Mouse (Mus musculus) embryonic facial prominence, embryonic 10.5 days (tissue): ENCODE measurements around the gene Gm44511. TPM values are rescaled to one million over a fixed set of nuclear protein-coding genes. Genes with fewer than 3 reads are reported as not detected.

Experiments
- DNase-seq: peaks from one replicate; pipeline ENCODE4 v3.0.0-alpha.2; 2017; ENCODE audit warnings: low spot score
- H3K27ac ChIP-seq: fragments of 300-500 bp; sonication (generic); replicated peaks from 2 replicates; pipeline ENCODE4 v1.5.1; 2016; ENCODE audit warnings: mild to moderate bottlenecking
- H3K27me3 ChIP-seq: fragments of 300-500 bp; sonication (generic); replicated peaks from 2 replicates; pipeline ENCODE4 v1.6.1; 2016; ENCODE audit warnings: low read depth, mild to moderate bottlenecking; ENCODE audit not compliant: poor library complexity, severe bottlenecking
- H3K36me3 ChIP-seq: fragments of 300-500 bp; sonication (generic); replicated peaks from 2 replicates; pipeline ENCODE4 v1.6.1; 2016; ENCODE audit warnings: mild to moderate bottlenecking, moderate library complexity
- H3K4me1 ChIP-seq: fragments of 300-500 bp; sonication (generic); 2 replicates; pipeline ENCODE4 v1.6.1; 2016
- H3K4me3 ChIP-seq: fragments of 300-500 bp; sonication (generic); 2 replicates; pipeline ENCODE4 v1.5.1; 2016; ENCODE audit warnings: mild to moderate bottlenecking, moderate library complexity
- H3K9me3 ChIP-seq: fragments of 300-500 bp; sonication (generic); 2 replicates; pipeline ENCODE4 v1.6.1; 2016; ENCODE audit warnings: mild to moderate bottlenecking
- WGBS: fragments of 180-500 bp; shearing (Covaris S2); methylation state at CpG from one replicate; pipeline ENCODE4 v1.1.7; 2016; 5-methylcytosine and 5-hydroxymethylcytosine counted together
- polyA plus RNA-seq: library from polyadenylated mRNA; unstranded; fragments of >200 nt; fragmentation: Nextera tagmentation; extraction: Ambion mirVana; gene quantifications from 2 replicates; pipeline ENCODE4 v1.2.1, GENCODE M21; 2016

The Gm44511 gene
- polyA plus RNA-seq, 1 experiment from 2014 or later: not detected

DNA sequence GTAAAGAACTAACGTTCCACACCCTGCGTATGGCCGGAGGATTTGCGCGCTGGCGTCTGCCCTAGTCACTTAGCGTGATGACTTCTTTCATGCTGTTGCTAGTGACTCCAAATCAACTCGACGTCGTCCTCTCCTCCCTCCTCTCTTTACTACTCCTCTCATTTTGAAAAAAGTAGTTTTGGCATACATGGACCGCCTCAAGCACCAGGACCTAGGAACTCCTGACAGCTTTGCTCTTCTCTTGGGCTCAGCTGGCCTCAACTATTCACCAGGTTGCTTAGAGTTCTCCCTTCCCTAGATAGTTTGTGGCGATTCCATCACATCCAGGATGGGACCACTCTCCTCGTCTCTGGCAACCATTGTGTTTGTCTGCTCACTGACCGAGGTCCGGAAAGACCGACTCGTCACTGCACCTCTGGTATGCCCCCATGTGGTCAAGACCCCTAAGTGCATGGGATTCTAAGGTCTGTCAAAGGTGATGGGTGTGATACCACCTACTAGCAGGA, 13.2 kb upstream of the Gm44511 start:
- Histone ChIP-seq H3K4me3 (peak overlapping the region; percentile 74), H3K36me3 (no peaks in the 10 kb centered on the region), H3K27ac (peak overlapping the region; percentile 85), H3K4me1 (peaks cover 28% of the 10 kb centered on the region), H3K27me3 (0 out of 2 replicates have a peak, but pooled peaks cover 5% of the 10 kb centered on the region), H3K9me3 (no peaks in the 10 kb centered on the region)
- peak; percentile 89 for DNase-seq
- WGBS: under 1% methylated on average over 17 of the region's 17 CpGs

DNA sequence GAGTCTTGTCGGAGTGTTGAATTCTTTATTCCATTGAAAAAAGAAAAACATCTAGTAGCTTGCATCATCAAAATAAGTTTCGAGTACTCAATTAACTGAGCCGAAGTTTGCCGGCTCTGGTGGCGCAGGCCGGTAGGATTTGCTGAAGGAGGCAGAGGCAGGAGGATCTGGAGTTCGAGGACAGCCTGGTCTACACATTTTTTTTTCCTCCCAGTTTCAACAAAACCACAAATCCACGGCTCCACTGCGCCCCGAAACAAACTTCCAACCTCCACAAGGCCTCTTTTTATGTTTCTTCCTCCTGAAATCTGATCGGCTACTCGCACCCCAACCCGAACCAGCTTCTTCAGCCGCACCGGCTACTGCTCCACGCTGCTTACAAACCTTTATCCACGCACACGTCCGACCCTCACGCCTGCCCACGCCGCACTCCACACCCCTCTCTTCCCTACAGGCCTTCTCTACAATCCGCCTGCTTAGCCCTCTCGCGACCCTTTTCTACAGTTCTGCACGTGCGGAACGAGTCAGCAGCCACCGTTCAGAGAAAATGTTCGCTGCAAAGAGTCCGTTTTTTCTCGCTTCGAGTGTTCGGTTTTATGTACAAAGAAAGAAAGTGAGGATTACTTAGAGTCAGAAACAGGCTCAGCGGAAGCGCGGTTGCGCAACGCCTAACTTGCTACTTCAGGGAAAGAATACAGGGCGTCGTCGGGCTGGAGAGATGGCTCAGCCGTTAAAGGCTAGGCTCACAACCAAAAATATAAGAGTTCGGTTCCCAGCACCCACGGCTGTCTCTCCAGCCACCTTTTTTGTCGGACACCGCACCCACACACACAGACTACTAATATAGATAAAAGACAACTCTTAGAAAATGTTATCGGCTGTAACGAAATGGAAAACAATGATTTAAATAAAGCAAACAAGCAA, 12.5 kb upstream of the Gm44511 start:
- H3K4me1 ChIP-seq: peaks cover 23% of the 10 kb centered on the region
- under 1% methylated on average over 49 of the region's 49 CpGs for WGBS
- DNase-seq: peak; percentile 88
- peak overlapping the region; percentile 94 for H3K27ac ChIP-seq
- H3K27me3 ChIP-seq: 0 out of 2 replicates have a peak, but pooled peaks cover 5% of the 10 kb centered on the region
- H3K4me3 ChIP-seq: peak overlapping the region; percentile 74
- no peaks in the 10 kb centered on the region for H3K9me3 ChIP-seq
- no peaks in the 10 kb centered on the region for H3K36me3 ChIP-seq

DNA sequence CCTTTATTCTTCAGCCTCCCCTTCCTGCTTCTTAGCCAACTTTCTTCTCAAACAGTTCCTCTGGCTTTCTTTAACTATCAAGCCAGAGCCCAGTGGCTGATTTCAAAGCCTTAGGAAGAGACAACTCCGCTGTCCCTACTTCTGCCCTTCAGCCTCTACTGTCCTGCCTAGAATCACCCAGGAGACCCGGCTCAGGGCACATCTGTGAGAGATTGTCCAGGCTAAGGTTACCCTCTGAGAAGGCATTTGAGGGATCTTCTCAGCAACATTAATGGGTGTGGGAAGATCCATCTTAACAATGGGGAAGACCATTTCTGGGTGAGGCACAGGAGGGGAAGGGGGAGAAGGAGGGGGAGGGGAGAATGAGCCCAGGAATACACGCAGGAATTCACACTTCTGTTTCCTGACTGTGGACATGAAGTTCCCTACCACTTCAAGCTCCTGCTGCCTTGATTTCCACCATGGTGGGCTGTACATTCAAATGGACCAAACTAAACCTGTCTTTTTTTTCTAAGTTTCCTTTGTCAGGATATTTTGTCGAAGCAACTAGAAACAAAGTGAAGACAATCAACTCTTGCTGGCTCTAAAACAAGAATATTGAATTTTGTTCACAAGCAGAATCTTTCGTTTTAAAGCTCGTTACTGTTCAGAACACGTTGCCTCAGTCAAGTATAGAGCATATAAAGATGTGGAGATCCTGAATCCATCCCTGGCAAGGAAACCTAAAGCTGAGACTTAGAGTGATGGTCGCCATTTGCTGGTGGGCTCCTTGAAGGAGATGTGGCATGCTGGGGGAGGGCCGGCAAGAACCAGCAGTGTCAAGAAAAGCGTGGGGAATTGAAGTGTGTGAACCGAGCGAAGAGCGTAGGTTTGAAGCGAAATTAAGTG, 11.6 kb upstream of the Gm44511 start:
- Histone ChIP-seq H3K27ac (peak overlapping the region; percentile 87), H3K36me3 (no peaks in the 10 kb centered on the region)
- DNase-seq: peak; percentile 65

DNA sequence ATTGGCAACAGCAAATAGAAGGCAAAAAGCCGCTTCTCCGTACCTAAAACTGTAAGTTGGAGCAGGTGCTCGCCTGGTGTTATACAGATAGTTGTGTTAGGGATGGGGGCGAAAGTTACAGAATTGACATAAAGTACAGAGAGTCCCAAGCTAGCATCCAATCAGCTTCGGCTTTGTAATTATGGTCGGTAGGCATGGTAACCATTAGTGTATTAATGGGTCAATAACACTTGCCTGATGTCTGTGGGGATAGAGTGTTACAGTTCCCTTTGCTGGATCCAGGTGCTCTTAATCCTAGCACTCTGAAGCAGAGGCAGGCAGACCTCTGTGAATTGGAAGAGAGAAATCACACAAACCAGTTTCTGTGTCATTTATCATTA, 10.8 kb upstream of the Gm44511 start:
- WGBS: 83% methylated on average over 6 of the region's 6 CpGs
- DNase-seq: no peak
- Histone ChIP-seq H3K27ac (peak overlapping the region; percentile 87), H3K4me3 (peak overlapping the region; percentile 74; the same call in 1 of the 2 replicates), H3K27me3 (0 out of 2 replicates have a peak, but pooled peaks cover 4% of the 10 kb centered on the region), H3K9me3 (no peaks in the 10 kb centered on the region), H3K4me1 (peaks cover 19% of the 10 kb centered on the region), H3K36me3 (no peaks in the 10 kb centered on the region)

More for the DNA sequence above, 11.6 kb upstream of the Gm44511 start:
- Histone ChIP-seq H3K4me3 (peak overlapping the region; percentile 74), H3K4me1 (peaks cover 23% of the 10 kb centered on the region), H3K9me3 (no peaks in the 10 kb centered on the region), H3K27me3 (0 out of 2 replicates have a peak, but pooled peaks cover 5% of the 10 kb centered on the region)
- WGBS: 3% methylated on average over 14 of the region's 14 CpGs

DNA sequence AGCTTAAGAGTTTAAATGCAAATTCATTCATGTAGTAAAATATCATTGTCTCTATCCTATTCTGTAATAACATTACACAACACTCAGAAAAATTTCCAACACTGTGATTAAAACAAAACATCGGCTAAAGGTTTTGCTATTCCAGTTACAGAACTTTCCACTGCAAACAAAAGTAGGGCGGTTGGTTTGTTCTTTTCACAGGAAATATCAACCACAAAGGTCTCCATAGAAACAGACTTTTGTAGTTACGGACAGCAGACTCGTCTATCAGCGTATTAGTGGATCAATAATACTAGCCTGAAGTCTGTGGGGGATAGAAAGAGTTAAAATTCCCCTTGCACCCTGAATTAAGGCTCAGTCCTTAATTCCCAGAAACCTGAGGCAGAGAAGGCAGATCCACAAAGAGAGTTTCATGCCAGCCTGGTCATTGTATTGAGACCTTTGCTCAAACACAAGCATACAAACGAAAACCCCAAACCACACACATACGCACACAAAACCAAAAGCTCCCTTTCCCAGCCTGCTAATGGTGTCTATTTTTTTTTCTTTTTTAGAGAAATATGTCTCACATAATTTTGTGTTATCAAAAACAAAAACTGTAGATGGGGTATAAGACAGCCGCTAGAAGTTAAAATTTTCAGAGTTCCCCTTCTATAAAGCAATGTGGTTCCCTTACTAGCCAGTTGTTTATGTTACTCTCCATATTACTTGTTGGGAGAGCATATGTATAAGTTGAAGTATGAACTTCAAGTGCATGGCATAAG, 10.3 kb upstream of the Gm44511 start:
- Histone ChIP-seq H3K36me3 (no peaks in the 10 kb centered on the region), H3K27me3 (no peaks in the 10 kb centered on the region), H3K9me3 (no peaks in the 10 kb centered on the region), H3K27ac (no peak overlapping the region), H3K4me3 (no peak overlapping the region), H3K4me1 (peaks cover 13% of the 10 kb centered on the region)
- WGBS: 85% methylated on average over 8 of the region's 8 CpGs
- DNase-seq: no peak

DNA sequence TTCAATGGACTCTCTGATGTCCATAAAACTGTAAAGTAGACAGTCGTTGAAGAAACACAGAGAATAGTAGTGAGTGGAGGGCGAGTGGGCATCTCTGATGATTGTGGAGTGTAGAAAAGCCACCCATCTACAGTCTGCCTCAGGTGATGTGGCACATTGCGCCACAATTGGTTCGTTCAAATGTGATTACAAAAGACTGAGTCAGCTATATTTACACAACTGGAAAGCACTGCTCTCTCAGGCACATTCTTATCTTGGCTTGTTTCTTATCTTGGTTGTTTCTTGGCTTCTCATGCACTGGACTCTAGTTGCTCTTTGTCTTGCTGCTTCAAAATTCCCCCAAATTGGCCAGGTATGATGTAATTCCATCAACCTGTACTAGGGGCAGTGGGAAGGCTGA, 9.5 kb upstream of the Gm44511 start:
- Histone ChIP-seq H3K4me1 (peaks cover 11% of the 10 kb centered on the region), H3K27ac (no peak overlapping the region), H3K4me3 (no peak overlapping the region), H3K9me3 (no peaks in the 10 kb centered on the region), H3K27me3 (no peaks in the 10 kb centered on the region), H3K36me3 (no peaks in the 10 kb centered on the region)
- DNase-seq: no peak
- 89% methylated on average over 4 of the region's 4 CpGs for WGBS

DNA sequence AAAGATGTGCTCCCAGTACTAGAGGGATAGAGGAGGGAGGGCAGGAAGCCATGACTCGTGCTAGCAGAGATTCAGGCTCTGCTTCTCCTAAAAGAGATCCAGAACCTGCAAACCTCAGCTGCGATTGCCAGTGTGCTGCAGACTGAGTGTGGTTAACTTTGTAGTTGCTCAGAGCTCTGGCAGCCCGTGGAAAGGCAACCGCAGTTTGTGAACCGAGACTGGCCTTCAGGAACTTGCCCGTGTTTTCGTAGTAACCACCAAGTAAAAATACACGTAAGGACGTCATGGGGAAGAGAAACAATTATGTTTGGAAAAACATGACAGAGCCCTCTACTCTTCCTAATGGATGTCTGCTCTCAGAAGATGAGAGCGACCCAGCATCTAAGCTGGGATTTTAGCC, 6.9 kb upstream of the Gm44511 start:
- no peaks in the 10 kb centered on the region for H3K36me3 ChIP-seq
- no peak for DNase-seq
- WGBS: 85% methylated on average over 10 of the region's 10 CpGs

DNA sequence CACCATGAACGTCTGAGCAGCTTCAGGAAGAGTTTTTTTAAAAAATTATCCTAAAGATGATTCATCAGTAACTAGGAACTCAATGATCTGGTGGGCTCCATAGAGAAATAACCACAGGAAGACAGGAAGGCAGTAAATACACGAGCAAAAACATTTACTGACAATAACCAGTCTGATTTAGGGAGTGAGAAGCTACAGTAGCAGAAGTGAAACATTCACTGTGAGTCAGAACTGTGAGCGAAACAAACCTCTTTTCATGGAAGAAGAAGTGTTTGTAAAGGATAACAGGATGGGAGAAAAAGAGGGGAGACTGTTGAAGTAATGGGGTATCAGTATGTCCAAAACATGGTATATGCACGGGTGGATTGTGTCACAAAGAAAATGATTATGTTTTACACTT, 3.7 kb upstream of the Gm44511 start:
- Histone ChIP-seq H3K4me1 (0 out of 2 replicates have a peak, but pooled peaks cover 3% of the 10 kb centered on the region), H3K27ac (no peak overlapping the region), H3K9me3 (no peaks in the 10 kb centered on the region), H3K36me3 (no peaks in the 10 kb centered on the region), H3K27me3 (no peaks in the 10 kb centered on the region), H3K4me3 (no peak overlapping the region)
- no peak for DNase-seq
- 72% methylated on average over 4 of the region's 4 CpGs for WGBS

More for the DNA sequence above, 6.9 kb upstream of the Gm44511 start:
- Histone ChIP-seq H3K4me1 (peaks cover 7% of the 10 kb centered on the region; the same call in 1 of the 2 replicates), H3K4me3 (no peak overlapping the region), H3K27ac (no peak overlapping the region), H3K27me3 (no peaks in the 10 kb centered on the region), H3K9me3 (no peaks in the 10 kb centered on the region)

DNA sequence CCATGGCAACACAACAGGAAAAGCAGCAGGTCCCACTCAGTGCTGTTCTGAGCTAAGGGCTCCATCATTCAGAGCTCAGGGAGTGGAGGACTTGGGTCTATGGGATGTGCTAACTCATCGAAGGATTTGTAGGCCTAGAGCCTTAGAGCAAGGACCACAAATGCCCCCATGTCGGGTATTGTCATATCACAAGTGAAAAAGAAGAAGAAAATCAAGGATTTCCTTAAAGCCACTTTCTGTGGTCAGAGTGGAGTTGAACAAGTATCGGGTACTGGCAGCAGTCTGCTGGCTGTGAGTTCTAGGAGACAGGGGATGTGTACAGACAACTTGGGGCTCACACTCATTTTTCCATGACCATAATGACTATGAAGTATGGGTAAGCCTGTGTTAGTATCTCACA, 666 bp upstream of the Gm44511 start:
- no peaks in the 10 kb centered on the region for H3K9me3 ChIP-seq
- 86% methylated on average over 3 of the region's 3 CpGs for WGBS
- DNase-seq: no peak
- no peaks in the 10 kb centered on the region for H3K36me3 ChIP-seq
- H3K4me3 ChIP-seq: no peak overlapping the region
- H3K27ac ChIP-seq: no peak overlapping the region
- 0 out of 2 replicates have a peak, but pooled peaks cover 3% of the 10 kb centered on the region for H3K4me1 ChIP-seq
- no peaks in the 10 kb centered on the region for H3K27me3 ChIP-seq

DNA sequence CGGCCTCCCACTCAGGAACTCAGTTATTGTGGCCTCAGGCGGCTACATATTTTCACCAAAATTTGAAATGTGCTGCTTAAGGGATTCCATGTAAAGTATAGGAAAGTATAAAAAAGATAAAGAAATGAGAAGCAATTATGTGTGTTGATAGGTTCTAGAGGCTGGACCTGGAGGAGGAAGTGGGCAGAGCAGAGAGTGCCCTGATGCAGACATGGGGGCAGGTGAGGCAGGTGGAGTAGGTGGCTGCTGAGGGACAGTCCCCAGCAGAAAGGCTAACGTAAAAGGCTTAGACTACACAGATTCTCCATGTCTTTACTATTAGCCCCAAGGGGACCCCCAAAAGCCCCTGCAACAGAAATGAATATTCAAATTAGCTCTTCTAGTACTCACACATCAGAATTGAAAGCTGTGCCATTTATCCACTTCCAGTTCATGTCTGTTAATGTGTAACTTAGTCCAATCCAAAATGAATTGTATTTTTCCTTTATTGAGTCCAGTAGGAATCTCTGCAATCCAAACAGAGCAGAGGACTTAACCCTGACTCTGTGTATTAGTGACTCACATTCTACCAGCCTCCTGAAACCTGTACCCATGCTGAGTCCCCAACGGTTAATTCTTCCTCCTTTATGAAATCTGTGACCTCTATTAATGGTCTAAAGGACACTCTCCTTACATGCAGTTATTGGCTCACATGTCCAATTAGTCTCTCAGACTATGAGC, 7.9 kb downstream of the Gm44511 start:
- no peak overlapping the region for H3K4me3 ChIP-seq
- no peaks in the 10 kb centered on the region for H3K27me3 ChIP-seq
- no peak for DNase-seq
- H3K9me3 ChIP-seq: no peaks in the 10 kb centered on the region
- no peak overlapping the region for H3K27ac ChIP-seq
- no peaks in the 10 kb centered on the region for H3K36me3 ChIP-seq
- WGBS: 81% methylated on average over 4 of the region's 4 CpGs
- no peaks in the 10 kb centered on the region for H3K4me1 ChIP-seq

DNA sequence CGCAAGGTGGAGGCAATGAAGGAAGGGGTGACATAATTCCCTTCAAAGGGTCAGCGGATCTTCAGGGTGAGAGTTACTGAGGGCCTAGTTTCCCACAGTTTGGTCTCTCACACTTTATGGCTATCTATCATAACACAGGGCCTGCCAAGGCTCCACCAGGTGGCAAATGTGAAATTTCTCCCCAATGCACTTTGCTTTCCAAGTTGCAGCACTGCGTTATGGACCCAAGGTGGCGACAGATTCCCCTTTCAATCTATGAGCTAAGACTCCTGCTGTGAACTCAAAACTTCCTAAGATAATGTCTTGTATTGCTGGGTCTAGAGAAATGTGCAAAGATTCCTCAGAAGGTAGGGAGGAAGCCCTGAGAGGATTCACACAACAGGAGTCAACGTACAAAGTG, 17.6 kb downstream of the Gm44511 start:
- H3K36me3 ChIP-seq: no peaks in the 10 kb centered on the region
- peak; percentile 20 for DNase-seq
- H3K9me3 ChIP-seq: no peaks in the 10 kb centered on the region
- H3K4me3 ChIP-seq: no peak overlapping the region
- no peak overlapping the region for H3K27ac ChIP-seq
- H3K27me3 ChIP-seq: no peaks in the 10 kb centered on the region
- 87% methylated on average over 5 of the region's 5 CpGs for WGBS
- H3K4me1 ChIP-seq: no peaks in the 10 kb centered on the region
